Mouse (Mus musculus): ENCODE results near the gene Cirbp. TPM values are rescaled to one million over a fixed set of nuclear protein-coding genes. Genes with fewer than 3 reads are reported as not detected.

The Cirbp gene
- total and polyA plus RNA-seq, 2 experiments from 2014 or later = 121 to 330 TPM

- WGBS = 43% methylated on average over 2 of the region's 2 CpGs
- no peak overlapping the region for H3K4me2 ChIP-seq (ENCODE audit: low read depth, low read length)
- H3K27ac ChIP-seq (ENCODE audit: low read depth) = no peak overlapping the region
- peaks cover 31% of the 10 kb centered on the region for H3K4me1 ChIP-seq (ENCODE audit: control insufficient read depth, insufficient read depth)
- H3K36me3 ChIP-seq (replicated peaks; ENCODE audit: control insufficient read depth, insufficient read depth, low read length) = peaks cover 19% of the 10 kb centered on the region; the same call in 1 of the 2 replicates
- DNase-seq (ENCODE audit: low spot score) (no peak), ATAC-seq (ENCODE audit: insufficient read depth, low read depth) (no peak)
- H3K9me3 ChIP-seq (replicated peaks; ENCODE audit: control insufficient read depth, low read length) = no peaks in the 10 kb centered on the region
- H3K27me3 ChIP-seq (ENCODE audit: control insufficient read depth, insufficient read depth, low read length) = no peaks in the 10 kb centered on the region
- TF ChIP-seq EP300 (IDR thresholded peaks at IDR 0.05; ENCODE audit: low read depth) (no peak), CTCF (IDR thresholded peaks at IDR 0.05; ENCODE audit: low read depth) (no peak)
- no peak overlapping the region for H3K9ac ChIP-seq (replicated peaks; ENCODE audit: low read depth, low read length)
- no peak overlapping the region for H3K4me3 ChIP-seq (ENCODE audit: low read depth, low read length)
Observed at GRCm38 (mm10) chr10:80120146-80120545, 45.6 kb upstream of the Cirbp start.

GRCm38 (mm10) chr10:80121639-80122038 lies 44.1 kb upstream of the Cirbp start:
- TF ChIP-seq EP300 (IDR thresholded peaks at IDR 0.05; ENCODE audit: low read depth) = no peak
- TF ChIP-seq CTCF (IDR thresholded peaks at IDR 0.05; ENCODE audit: low read depth) = no peak
- WGBS = 57% methylated on average over 2 of the region's 2 CpGs
- H3K27ac ChIP-seq (ENCODE audit: low read depth) = no peak overlapping the region
- no peak overlapping the region for H3K9ac ChIP-seq (replicated peaks; ENCODE audit: low read depth, low read length)
- H3K4me1 ChIP-seq (ENCODE audit: control insufficient read depth, insufficient read depth) = peaks cover 29% of the 10 kb centered on the region
- H3K4me3 ChIP-seq (ENCODE audit: low read depth, low read length) = no peak overlapping the region
- no peak overlapping the region for H3K4me2 ChIP-seq (ENCODE audit: low read depth, low read length)
- DNase-seq (ENCODE audit: low spot score) = no peak
- no peaks in the 10 kb centered on the region for H3K27me3 ChIP-seq (ENCODE audit: control insufficient read depth, insufficient read depth, low read length)
- no peak for ATAC-seq (ENCODE audit: insufficient read depth, low read depth)
- no peaks in the 10 kb centered on the region for H3K9me3 ChIP-seq (replicated peaks; ENCODE audit: control insufficient read depth, low read length)
- peaks cover 34% of the 10 kb centered on the region for H3K36me3 ChIP-seq (replicated peaks; ENCODE audit: control insufficient read depth, insufficient read depth, low read length)

DNA sequence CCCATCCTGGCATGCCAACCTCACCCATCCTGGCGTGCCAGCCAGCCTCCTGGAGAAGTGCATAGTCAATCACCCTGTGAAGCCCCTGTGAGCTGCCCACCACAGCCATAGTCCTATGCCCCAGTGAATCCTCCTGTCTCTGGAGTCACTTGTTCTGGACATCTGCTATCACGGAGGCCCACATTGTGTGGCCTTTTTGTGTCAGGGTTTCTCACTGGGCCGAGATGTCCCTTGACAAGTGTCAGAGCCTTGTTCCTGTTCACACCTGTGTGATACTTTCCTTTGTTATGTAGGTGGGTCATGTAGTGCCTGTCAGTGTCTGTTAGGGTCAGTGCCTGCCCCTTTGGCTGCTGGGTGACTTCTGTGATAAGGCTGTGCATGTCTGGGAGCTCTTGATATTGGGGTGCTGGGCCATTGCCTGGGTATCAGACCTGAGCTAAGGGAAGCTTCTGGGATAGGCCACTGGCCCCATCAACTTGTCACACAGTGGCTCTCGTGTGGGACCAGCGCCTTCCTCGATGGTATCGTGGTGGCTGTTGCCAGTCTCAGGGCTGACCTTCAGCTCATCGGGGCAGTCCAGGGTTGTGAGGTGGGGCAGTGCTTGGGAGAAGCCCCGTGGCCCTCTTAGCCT lies 41.7 kb upstream of the Cirbp start:
- no peak overlapping the region for H3K9ac ChIP-seq (replicated peaks; ENCODE audit: low read depth, low read length)
- no peaks in the 10 kb centered on the region for H3K9me3 ChIP-seq (replicated peaks; ENCODE audit: control insufficient read depth, low read length)
- no peak overlapping the region for H3K27ac ChIP-seq (ENCODE audit: low read depth)
- H3K4me3 ChIP-seq (ENCODE audit: low read depth, low read length) = no peak overlapping the region
- H3K36me3 ChIP-seq (replicated peaks; ENCODE audit: control insufficient read depth, insufficient read depth, low read length) = peaks cover 58% of the 10 kb centered on the region
- no peak overlapping the region for H3K4me2 ChIP-seq (ENCODE audit: low read depth, low read length)
- ATAC-seq (ENCODE audit: insufficient read depth, low read depth) = no peak
- 88% methylated on average over 9 of the region's 9 CpGs for WGBS
- H3K4me1 ChIP-seq (ENCODE audit: control insufficient read depth, insufficient read depth) = peaks cover 9% of the 10 kb centered on the region; the same call in 1 of the 2 replicates
- H3K27me3 ChIP-seq (ENCODE audit: control insufficient read depth, insufficient read depth, low read length) = no peaks in the 10 kb centered on the region
- TF ChIP-seq CTCF (IDR thresholded peaks at IDR 0.05; ENCODE audit: low read depth) (no peak), EP300 (IDR thresholded peaks at IDR 0.05; ENCODE audit: low read depth) (no peak)
- DNase-seq (ENCODE audit: low spot score) = no peak

DNA sequence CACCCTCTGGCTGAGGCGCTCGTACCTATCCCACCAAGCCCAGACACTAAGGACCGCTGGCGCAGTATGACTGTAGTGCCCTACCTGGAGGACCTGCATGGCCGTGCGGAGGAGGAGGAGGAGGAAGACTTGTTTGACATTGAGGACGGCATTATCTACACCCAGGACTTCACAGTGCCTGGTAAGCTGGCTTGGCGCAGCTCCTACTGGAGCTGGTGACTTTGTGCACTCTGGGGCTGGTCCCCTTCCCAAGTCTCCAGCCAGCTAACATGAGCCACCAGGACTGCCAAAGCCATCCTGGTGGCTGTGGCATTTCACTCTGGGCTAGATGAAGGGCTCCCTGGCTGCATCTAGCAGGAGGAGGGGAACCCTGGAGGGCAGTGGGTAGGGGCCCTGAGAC lies 37.9 kb upstream of the Cirbp start:
- Histone ChIP-seq H3K9ac (replicated peaks; ENCODE audit: low read depth, low read length) (no peak overlapping the region), H3K4me1 (ENCODE audit: control insufficient read depth, insufficient read depth) (no peaks in the 10 kb centered on the region), H3K27ac (ENCODE audit: low read depth) (no peak overlapping the region), H3K27me3 (ENCODE audit: control insufficient read depth, insufficient read depth, low read length) (no peaks in the 10 kb centered on the region), H3K4me3 (ENCODE audit: low read depth, low read length) (no peak overlapping the region), H3K36me3 (replicated peaks; ENCODE audit: control insufficient read depth, insufficient read depth, low read length) (peaks cover 79% of the 10 kb centered on the region), H3K9me3 (replicated peaks; ENCODE audit: control insufficient read depth, low read length) (no peaks in the 10 kb centered on the region), H3K4me2 (ENCODE audit: low read depth, low read length) (no peak overlapping the region)
- no peak for ATAC-seq (ENCODE audit: insufficient read depth, low read depth)
- TF ChIP-seq EP300 (IDR thresholded peaks at IDR 0.05; ENCODE audit: low read depth) (no peak), CTCF (IDR thresholded peaks at IDR 0.05; ENCODE audit: low read depth) (no peak)
- WGBS = 95% methylated on average over 8 of the region's 8 CpGs
- DNase-seq (ENCODE audit: low spot score) = no peak

DNA sequence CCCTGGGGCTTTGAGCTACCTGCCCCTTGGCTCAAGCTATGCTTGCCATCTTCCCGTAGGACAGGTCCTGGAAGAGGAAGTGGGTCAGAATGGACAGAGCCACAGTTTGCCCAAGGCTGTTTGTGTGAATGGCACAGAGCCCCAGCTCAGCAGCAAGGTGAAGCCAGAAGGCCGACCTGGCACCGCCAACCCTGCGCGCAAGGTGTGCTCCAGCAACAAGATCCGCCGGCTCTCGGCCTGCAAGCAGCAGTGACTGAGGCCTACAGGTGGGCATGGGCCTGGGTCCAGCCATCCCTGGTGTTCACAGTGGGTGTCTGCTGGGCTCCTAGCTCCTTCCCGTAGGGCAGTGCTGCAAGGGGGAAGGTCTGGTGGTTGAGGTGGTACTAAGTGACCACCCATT lies 35.9 kb upstream of the Cirbp start:
- Histone ChIP-seq H3K9me3 (replicated peaks; ENCODE audit: control insufficient read depth, low read length) (no peaks in the 10 kb centered on the region), H3K27ac (ENCODE audit: low read depth) (no peak overlapping the region), H3K4me2 (ENCODE audit: low read depth, low read length) (no peak overlapping the region), H3K9ac (replicated peaks; ENCODE audit: low read depth, low read length) (no peak overlapping the region), H3K4me3 (ENCODE audit: low read depth, low read length) (no peak overlapping the region), H3K36me3 (replicated peaks; ENCODE audit: control insufficient read depth, insufficient read depth, low read length) (peaks cover 73% of the 10 kb centered on the region), H3K27me3 (ENCODE audit: control insufficient read depth, insufficient read depth, low read length) (no peaks in the 10 kb centered on the region), H3K4me1 (ENCODE audit: control insufficient read depth, insufficient read depth) (0 out of 2 replicates have a peak, but pooled peaks cover 4% of the 10 kb centered on the region)
- ATAC-seq (ENCODE audit: insufficient read depth, low read depth) = no peak
- TF ChIP-seq CTCF (IDR thresholded peaks at IDR 0.05; ENCODE audit: low read depth) (no peak), EP300 (IDR thresholded peaks at IDR 0.05; ENCODE audit: low read depth) (no peak)
- 86% methylated on average over 9 of the region's 9 CpGs for WGBS
- DNase-seq (ENCODE audit: low spot score) = no peak

Measured in heart, postnatal 0 days (tissue).